Comparison of ENCODE assay signal across 10 mouse cellular contexts in the genomic region with DNA sequence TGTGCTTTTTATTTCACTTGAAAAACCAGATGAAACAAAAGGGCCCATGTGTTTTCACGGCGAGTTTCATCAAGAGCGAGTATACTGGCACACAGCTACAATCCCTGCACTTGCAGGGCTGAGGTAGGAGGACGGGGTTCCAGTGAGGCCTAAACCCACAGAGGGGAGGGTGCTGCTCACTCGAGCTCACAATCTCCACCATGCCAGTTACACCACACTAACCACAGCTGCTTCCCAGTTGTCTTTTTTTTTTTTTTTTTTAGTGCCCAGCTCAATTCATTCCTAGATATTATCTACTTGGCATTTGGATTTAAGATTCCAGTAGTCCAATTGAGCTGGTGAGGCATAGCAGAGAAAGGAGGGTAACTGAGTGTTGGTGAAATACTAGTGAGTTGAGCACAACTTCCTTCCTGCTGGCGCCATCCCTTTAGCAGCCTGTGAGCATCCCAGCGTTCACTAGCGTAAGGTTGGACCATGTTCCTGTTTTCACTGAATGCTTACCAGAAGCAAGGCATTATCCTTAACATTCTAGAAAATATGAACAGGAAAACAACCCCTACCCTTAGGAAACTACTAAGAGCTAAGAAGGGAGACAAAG. TPM values are rescaled to one million over a fixed set of nuclear protein-coding genes. Genes with fewer than 3 reads are reported as not detected.
DNase-seq lines count a peak whose midpoint lies in the region; ATAC-seq and TF ChIP-seq lines count a peak whose summit lies in the region.
"Had no signal": no experiment of that assay in that cellular context is flagged by ENCODE, and none has a peak within 500 bp of the region (broad histone marks: within the 10 kb centered on the region; RNA-seq: fewer than 3 reads in every experiment).

No protein-coding gene starts in this region.

- H3K9me3 ChIP-seq in kidney, embryonic 16.5 days (ENCODE audit: low read length) = no peaks in the 10 kb centered on the region
- no peaks in the 10 kb centered on the region for H3K9me3 ChIP-seq in megakaryocyte, embryonic 14.5 days

- H3K36me3 ChIP-seq in kidney, embryonic 16.5 days (ENCODE audit: insufficient read depth, low read length) = no peaks in the 10 kb centered on the region
- H3K36me3 ChIP-seq in megakaryocyte, embryonic 14.5 days (replicated peaks; ENCODE audit: low read length) = peaks cover 5% of the 10 kb centered on the region
- no peaks in the 10 kb centered on the region for H3K36me3 ChIP-seq in thymus, adult 2 months (ENCODE audit: control insufficient read depth, insufficient read depth, low read length)

- H3K9ac ChIP-seq in kidney, embryonic 16.5 days (replicated peaks; ENCODE audit: low read length) = peak overlapping the region; percentile 26; the same call in 1 of the 2 replicates

- peak overlapping the region; percentile 32; the same call in 1 of the 2 replicates for H3K4me2 ChIP-seq in kidney, embryonic 16.5 days (replicated peaks; ENCODE audit: low read depth, low read length)

- TF ChIP-seq CTCF in thymus, adult 2 months (IDR thresholded peaks at IDR 0.05; ENCODE audit: borderline replicate concordance, control insufficient read depth, extremely low read depth, insufficient read depth, low read length, poor library complexity) = no peak

- H3K27me3 ChIP-seq in kidney, embryonic 16.5 days (ENCODE audit: insufficient read depth, low read length) = no peaks in the 10 kb centered on the region
- H3K27me3 ChIP-seq in megakaryocyte, embryonic 14.5 days (replicated peaks) = no peaks in the 10 kb centered on the region
- H3K27me3 ChIP-seq in thymus, adult 2 months (ENCODE audit: control insufficient read depth, insufficient read depth, low read length) = no peaks in the 10 kb centered on the region

- TF ChIP-seq POLR2A in thymus, adult 2 months (IDR thresholded peaks at IDR 0.05; ENCODE audit: control insufficient read depth, extremely low read depth, insufficient read depth, low read length, poor library complexity) = no peak

- no peak overlapping the region for H3K4me3 ChIP-seq in kidney, embryonic 16.5 days (ENCODE audit: low read length)
- H3K4me3 ChIP-seq in megakaryocyte, embryonic 14.5 days (replicated peaks) = peak overlapping the region; percentile 83
- H3K4me3 ChIP-seq in thymus, adult 2 months (ENCODE audit: control insufficient read depth, insufficient read depth, low read length) = no peak overlapping the region

- no peak for DNase-seq in kidney, adult 18-20 months
- peak; percentile 29 for DNase-seq in MN1 (ENCODE audit: low spot score)
- DNase-seq in thymus, adult 2 months = no peak
- DNase-seq in layer of hippocampus, adult 8-10 months (ENCODE audit: low spot score in 2 of 2) = no peak
- DNase-seq: lung, adult 18-20 months; thymus, postnatal 36 days had no signal

- 61% methylated on average over 8 of the region's 8 CpGs for WGBS in kidney, embryonic 16.5 days
- 12% methylated on average over 8 of the region's 8 CpGs for WGBS in thymus, adult 2 months

- H3K4me1 ChIP-seq in kidney, embryonic 16.5 days (ENCODE audit: insufficient read depth, low read length) = peaks cover 30% of the 10 kb centered on the region
- peaks cover 63% of the 10 kb centered on the region for H3K4me1 ChIP-seq in megakaryocyte, embryonic 14.5 days
- peaks cover 9% of the 10 kb centered on the region for H3K4me1 ChIP-seq in thymus, adult 2 months (replicated peaks; ENCODE audit: control insufficient read depth, insufficient read depth, low read length)

- peak overlapping the region; percentile 61 for H3K27ac ChIP-seq in kidney, embryonic 16.5 days (ENCODE audit: low read length)
- H3K27ac ChIP-seq in thymus, adult 2 months (ENCODE audit: control insufficient read depth, insufficient read depth, low read length) = no peak overlapping the region

- ATAC-seq in kidney, embryonic 16.5 days (ENCODE audit: low FRiP score, low TSS enrichment) = no peak
- peak; percentile 15 to 34; a peak in 1 of 4 replicates for ATAC-seq in hematopoietic stem cell, adult 5-6 weeks (replicated peaks in 1 of 2; ENCODE audit: insufficient read depth in 1 of 2, low FRiP score in 2 of 2, low TSS enrichment in 1 of 2, low read depth in 1 of 2, poor library complexity in 2 of 2, severe bottlenecking in 2 of 2)
- ATAC-seq in cerebellum, adult (ENCODE audit: insufficient number of reproducible peaks, low FRiP score, low TSS enrichment) = no peak

RNA-seq across cellular contexts. Expression of gene Tmed10, which starts 2.5 kb away (rescaled TPM):
- polyA plus RNA-seq in kidney, embryonic 16.5 days (2015; fragmentation: Nextera tagmentation; extraction: Ambion mirVana) = 347 and 350 TPM in 2 replicates
- 90.3 and 111 TPM in 2 replicates for total RNA-seq in hematopoietic stem cell, adult 5-6 weeks (2017)
- 73.8 and 158 TPM in 2 replicates for polyA plus RNA-seq in megakaryocyte, embryonic 14.5 days (2012; ENCODE audit: insufficient read depth, low replicate concordance)
- 152 and 180 TPM in 2 replicates for polyA plus RNA-seq in thymus, adult 2 months (2012; rRNA removed)
- total RNA-seq in layer of hippocampus, adult 8-10 months (2022) = 100 to 1,000 TPM; 154 to 177 (median 170) TPM

RNA-seq across cellular contexts. Expression of gene Nek9, which starts 33.0 kb away (rescaled TPM):
- 20.7 and 23.9 TPM in 2 replicates for polyA plus RNA-seq in kidney, embryonic 16.5 days (2015; fragmentation: Nextera tagmentation; extraction: Ambion mirVana)
- total RNA-seq in hematopoietic stem cell, adult 5-6 weeks (2017) = 31.6 and 40.9 TPM in 2 replicates
- 2.0 and 2.6 TPM in 2 replicates for polyA plus RNA-seq in megakaryocyte, embryonic 14.5 days (2012; ENCODE audit: insufficient read depth, low replicate concordance)
- 32.1 and 34.7 TPM in 2 replicates for polyA plus RNA-seq in thymus, adult 2 months (2012; rRNA removed)
- total RNA-seq in layer of hippocampus, adult 8-10 months (2022) = 10 to 100 TPM; 39.8 to 42.3 (median 41.1) TPM

Comparison
In these comparisons a context has a peak if more than half of its experiments do, and no peak if none do; other contexts are left out.
1. ATAC-seq: peak in hematopoietic stem cell, adult 5-6 weeks (2 of 2); none in kidney, embryonic 16.5 days (single experiment) and cerebellum, adult (single experiment).